Mouse (Mus musculus): ENCODE measurements around the gene Rgl1. TPM values are rescaled to one million over a fixed set of nuclear protein-coding genes. Genes with fewer than 3 reads are reported as not detected.

The Rgl1 gene
- polyA plus RNA-seq, 1 experiment from 2014 or later = 42.8 TPM

DNA sequence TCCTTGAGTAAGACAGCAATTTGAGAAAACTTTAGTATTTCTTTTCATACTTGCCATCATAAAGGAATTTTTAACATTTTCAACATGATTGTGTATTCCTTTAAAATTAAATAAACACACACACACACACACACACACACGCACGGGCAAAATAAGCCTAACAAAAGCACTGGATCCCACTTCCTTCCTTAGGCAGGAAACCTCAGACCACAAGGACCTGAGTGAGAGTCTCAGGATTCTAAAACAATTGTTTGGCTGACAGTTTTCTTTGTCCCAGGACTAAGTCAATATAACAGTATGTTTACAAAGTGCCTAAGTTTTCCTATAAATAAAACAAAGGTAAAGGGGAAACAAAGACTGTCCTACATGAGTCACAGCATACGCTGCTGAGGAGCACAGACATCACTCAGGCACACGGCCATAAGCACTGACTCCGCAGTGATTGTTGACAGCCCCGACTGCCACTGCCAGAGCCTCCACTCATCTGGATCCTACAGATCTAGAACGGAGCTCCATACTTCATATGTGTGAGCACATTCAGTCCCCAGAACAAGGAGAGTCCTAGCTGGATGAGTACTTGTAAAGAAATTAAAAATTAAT lies 180.7 kb downstream of the Rgl1 start:
- peaks cover 30% of the 10 kb centered on the region for H3K4me1 ChIP-seq

DNA sequence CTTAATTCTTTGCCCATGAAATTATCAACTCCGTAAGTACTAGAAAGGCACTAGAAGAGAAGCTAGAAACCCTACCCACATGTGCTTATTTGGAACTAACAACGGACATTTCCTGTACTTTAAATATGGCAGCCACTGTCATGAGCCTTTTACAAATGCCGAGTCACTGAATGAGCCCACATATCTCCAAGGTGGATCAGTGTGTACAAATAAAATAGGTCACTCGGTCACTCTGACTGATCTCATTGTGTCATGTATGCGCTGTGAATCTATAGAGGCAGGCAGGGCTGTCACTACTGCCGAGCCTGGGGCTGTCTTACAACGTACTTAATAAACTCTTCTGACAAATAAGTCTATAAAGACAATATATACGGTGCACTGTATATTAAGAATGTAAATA lies 181.2 kb downstream of the Rgl1 start:
- Histone ChIP-seq H3K4me2 (no peak overlapping the region), H3K36me3 (peaks cover 6% of the 10 kb centered on the region; the same call in 1 of the 2 replicates), H3K4me3 (no peak overlapping the region), H3K27ac (no peak overlapping the region), H3K4me1 (peaks cover 27% of the 10 kb centered on the region), H3K9ac (no peak overlapping the region), H3K9me3 (no peaks in the 10 kb centered on the region), H3K27me3 (no peaks in the 10 kb centered on the region)
- WGBS = 76% methylated on average over 8 of the region's 8 CpGs
- no peak for ATAC-seq (ENCODE audit: insufficient number of reproducible peaks, low FRiP score, low TSS enrichment, low read depth)

More for the DNA sequence above, 180.7 kb downstream of the Rgl1 start:
- no peak for ATAC-seq (ENCODE audit: insufficient number of reproducible peaks, low FRiP score, low TSS enrichment, low read depth)
- no peaks in the 10 kb centered on the region for H3K27me3 ChIP-seq
- no peak overlapping the region for H3K27ac ChIP-seq
- 75% methylated on average over 7 of the region's 7 CpGs for WGBS
- H3K4me3 ChIP-seq = no peak overlapping the region
- peaks cover 6% of the 10 kb centered on the region; the same call in 1 of the 2 replicates for H3K36me3 ChIP-seq
- H3K9me3 ChIP-seq = no peaks in the 10 kb centered on the region
- no peak overlapping the region for H3K9ac ChIP-seq
- no peak overlapping the region for H3K4me2 ChIP-seq

DNA sequence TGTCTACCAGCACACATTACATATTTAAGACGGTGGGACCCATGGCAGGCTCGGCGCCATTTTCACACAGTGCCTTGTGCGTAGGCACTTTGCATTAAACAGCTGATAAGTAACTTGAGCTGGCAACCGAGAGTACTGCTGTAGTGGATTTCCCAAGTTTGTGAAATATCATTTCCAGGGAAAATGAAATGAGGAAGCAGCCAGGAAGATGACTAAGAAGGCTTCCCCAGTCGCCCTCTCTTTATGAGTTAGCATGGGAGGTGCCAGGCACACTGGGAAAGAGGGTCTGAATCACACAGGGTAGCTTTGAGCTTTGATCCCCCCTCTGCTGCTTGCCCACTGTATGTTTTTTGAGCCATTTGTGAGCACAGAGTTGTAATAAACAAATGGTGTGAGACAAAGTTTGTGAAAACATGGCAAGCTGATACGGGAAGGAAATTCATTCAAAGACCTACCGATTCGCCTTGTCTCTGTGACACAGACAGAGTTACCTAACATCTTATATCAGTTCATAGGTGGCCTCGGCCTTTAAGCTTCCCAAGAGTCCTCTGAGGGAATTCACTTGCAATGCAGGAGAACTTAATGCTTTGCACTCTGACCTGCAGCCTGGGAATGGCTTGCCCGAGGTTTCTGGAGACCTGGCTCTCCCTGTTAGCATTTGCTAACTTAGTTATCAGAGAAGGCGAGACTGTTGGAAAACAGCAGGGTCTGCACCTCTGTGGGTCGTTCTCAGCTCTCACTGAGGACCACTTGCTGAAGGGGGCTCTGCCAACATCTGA lies 184.8 kb downstream of the Rgl1 start:
- H3K9ac ChIP-seq = no peak overlapping the region
- no peaks in the 10 kb centered on the region for H3K9me3 ChIP-seq
- no peak overlapping the region for H3K27ac ChIP-seq
- no peak overlapping the region for H3K4me3 ChIP-seq
- ATAC-seq (ENCODE audit: insufficient number of reproducible peaks, low FRiP score, low TSS enrichment, low read depth) = no peak
- WGBS = 59% methylated on average over 13 of the region's 13 CpGs
- H3K4me1 ChIP-seq = peaks cover 34% of the 10 kb centered on the region
- peaks cover 4% of the 10 kb centered on the region; the same call in 1 of the 2 replicates for H3K36me3 ChIP-seq
- H3K27me3 ChIP-seq = no peaks in the 10 kb centered on the region
- no peak overlapping the region for H3K4me2 ChIP-seq

- Histone ChIP-seq H3K36me3 (no peaks in the 10 kb centered on the region), H3K27ac (no peak overlapping the region), H3K4me1 (peaks cover 38% of the 10 kb centered on the region), H3K4me3 (no peak overlapping the region), H3K27me3 (no peaks in the 10 kb centered on the region), H3K9me3 (no peaks in the 10 kb centered on the region), H3K9ac (no peak overlapping the region), H3K4me2 (no peak overlapping the region)
- WGBS = 53% methylated on average over 5 of the region's 5 CpGs
- ATAC-seq (ENCODE audit: insufficient number of reproducible peaks, low FRiP score, low TSS enrichment, low read depth) = no peak
These were observed 187.2 kb downstream of the Rgl1 start for GRCm38 (mm10) chr1:152578944-152579343.

DNA sequence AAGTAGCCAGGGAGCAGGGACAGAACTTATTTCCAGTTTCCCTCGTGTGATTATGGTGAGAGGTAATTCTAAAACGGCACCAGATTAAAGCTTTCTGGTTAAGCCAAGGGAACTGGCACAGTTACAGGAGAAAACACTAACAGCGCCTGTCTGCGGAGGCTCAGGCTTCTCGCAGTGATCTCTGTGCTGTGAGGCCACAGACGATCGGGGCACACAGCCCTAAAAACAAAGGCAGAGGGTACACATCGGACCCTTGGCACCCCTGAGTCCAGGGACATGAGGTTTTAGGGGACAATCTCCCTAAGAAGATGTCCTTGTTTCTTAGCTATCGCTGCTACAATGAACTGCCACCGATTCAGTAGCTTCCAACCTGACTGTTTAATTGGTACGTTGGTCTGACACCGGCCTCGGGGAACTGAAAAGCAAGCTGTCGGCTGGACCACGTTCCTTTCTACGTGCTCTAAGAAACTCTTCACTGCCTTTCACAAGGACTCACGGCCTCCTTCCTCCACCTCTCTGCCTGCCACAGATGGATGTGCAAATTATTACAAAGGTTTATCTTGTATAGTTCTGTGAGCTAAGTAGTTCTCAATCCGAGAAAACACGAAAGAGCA lies 187.9 kb downstream of the Rgl1 start:
- ATAC-seq (ENCODE audit: insufficient number of reproducible peaks, low FRiP score, low TSS enrichment, low read depth) = no peak
- H3K27ac ChIP-seq = no peak overlapping the region; the same call in 1 of the 2 replicates
- no peaks in the 10 kb centered on the region for H3K36me3 ChIP-seq
- 44% methylated on average over 19 of the region's 19 CpGs for WGBS
- H3K9me3 ChIP-seq = no peaks in the 10 kb centered on the region
- H3K9ac ChIP-seq = no peak overlapping the region
- no peak overlapping the region for H3K4me2 ChIP-seq
- H3K4me3 ChIP-seq = no peak overlapping the region
- H3K27me3 ChIP-seq = no peaks in the 10 kb centered on the region
- peaks cover 38% of the 10 kb centered on the region for H3K4me1 ChIP-seq

- H3K9me3 ChIP-seq = no peaks in the 10 kb centered on the region
- H3K27ac ChIP-seq = no peak overlapping the region
- no peak overlapping the region for H3K4me2 ChIP-seq
- 54% methylated on average over 7 of the region's 7 CpGs for WGBS
- no peaks in the 10 kb centered on the region for H3K36me3 ChIP-seq
- H3K4me1 ChIP-seq = peaks cover 27% of the 10 kb centered on the region
- H3K4me3 ChIP-seq = no peak overlapping the region
- H3K9ac ChIP-seq = no peak overlapping the region
- ATAC-seq (ENCODE audit: insufficient number of reproducible peaks, low FRiP score, low TSS enrichment, low read depth) = no peak
- no peaks in the 10 kb centered on the region for H3K27me3 ChIP-seq
These were observed 189.5 kb downstream of the Rgl1 start for GRCm38 (mm10) chr1:152576614-152577144.

GRCm38 (mm10) chr1:152575096-152575495 lies 191.1 kb downstream of the Rgl1 start:
- Histone ChIP-seq H3K27me3 (no peaks in the 10 kb centered on the region), H3K36me3 (peaks cover 5% of the 10 kb centered on the region; the same call in 1 of the 2 replicates), H3K9me3 (no peaks in the 10 kb centered on the region), H3K27ac (no peak overlapping the region), H3K4me3 (no peak overlapping the region), H3K9ac (no peak overlapping the region), H3K4me1 (peaks cover 20% of the 10 kb centered on the region), H3K4me2 (no peak overlapping the region)
- 42% methylated on average over 5 of the region's 5 CpGs for WGBS
- no peak for ATAC-seq (ENCODE audit: insufficient number of reproducible peaks, low FRiP score, low TSS enrichment, low read depth)

DNA sequence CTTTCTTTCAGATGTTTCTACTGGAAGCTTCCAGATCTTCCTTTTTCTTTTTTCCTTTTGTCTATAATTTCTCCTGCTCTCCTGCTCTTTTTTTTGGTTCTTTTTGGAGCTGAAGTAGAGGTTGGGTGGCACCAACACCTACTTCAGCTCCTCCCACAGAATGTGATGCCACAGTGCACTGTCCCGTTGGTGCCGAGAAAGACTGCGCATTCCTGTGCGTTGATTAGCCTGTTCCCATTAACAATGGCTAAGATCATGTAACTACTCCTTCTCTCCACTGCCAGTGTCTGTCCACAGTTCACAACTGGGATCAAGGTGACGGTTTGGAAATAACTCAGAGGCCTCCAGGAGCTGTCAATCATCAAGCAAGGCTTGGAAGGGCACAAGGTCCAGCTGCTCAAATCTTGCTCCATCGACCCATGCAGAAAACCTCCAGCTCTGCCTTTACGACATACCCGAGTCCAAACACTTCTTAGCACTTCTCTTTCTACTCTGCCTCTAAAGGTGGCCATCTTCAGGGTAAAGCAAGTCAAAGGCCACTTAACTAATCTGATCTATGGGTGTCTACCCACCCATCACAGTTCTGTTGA lies 192.6 kb downstream of the Rgl1 start:
- Histone ChIP-seq H3K4me2 (no peak overlapping the region), H3K27ac (no peak overlapping the region), H3K4me1 (peaks cover 22% of the 10 kb centered on the region), H3K9me3 (no peaks in the 10 kb centered on the region), H3K36me3 (peaks cover 5% of the 10 kb centered on the region; the same call in 1 of the 2 replicates), H3K9ac (no peak overlapping the region), H3K4me3 (no peak overlapping the region), H3K27me3 (no peaks in the 10 kb centered on the region)
- 69% methylated on average over 8 of the region's 8 CpGs for WGBS
- no peak for ATAC-seq (ENCODE audit: insufficient number of reproducible peaks, low FRiP score, low TSS enrichment, low read depth)

DNA sequence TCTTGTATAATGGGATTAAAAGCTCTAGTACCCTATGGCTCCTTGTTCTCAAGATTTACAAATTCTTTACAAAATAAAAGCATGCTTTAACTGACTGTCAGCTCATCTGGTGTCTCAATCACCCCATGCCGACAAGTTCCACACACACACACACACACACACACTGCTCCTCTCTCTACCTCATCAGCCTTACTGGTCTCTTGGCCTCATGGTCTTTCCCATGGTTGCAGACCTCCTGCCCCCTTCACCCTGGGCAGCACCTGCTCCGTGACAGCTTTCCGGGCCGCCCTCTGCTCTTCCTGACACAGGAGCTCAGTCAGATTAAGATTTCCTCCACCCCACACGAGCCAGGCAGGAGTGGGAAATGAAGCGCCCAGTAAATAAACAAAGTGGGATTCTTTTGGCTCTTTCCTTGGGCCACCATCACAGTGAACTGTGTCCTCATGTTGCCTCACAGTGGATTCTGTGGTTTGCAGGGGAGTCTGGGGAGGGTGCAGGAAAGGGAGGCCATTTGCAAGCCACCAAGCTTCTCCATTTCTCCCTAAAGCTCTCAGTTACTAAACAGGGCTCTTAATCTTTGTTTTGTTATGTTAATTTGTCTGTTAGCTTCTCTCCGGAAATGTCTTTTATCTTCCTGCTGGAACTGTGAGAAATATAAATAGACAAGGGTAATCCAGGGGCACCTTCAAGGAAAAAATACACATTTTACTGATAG lies 193.2 kb downstream of the Rgl1 start:
- Histone ChIP-seq H3K9ac (no peak overlapping the region), H3K4me2 (no peak overlapping the region)
- 55% methylated on average over 7 of the region's 7 CpGs for WGBS

GRCm38 (mm10) chr1:152571340-152571739 lies 194.8 kb downstream of the Rgl1 start:
- H3K4me1 ChIP-seq = peaks cover 16% of the 10 kb centered on the region
- H3K27me3 ChIP-seq = no peaks in the 10 kb centered on the region
- no peak overlapping the region for H3K27ac ChIP-seq
- no peak overlapping the region for H3K9ac ChIP-seq
- peaks cover 5% of the 10 kb centered on the region; the same call in 1 of the 2 replicates for H3K36me3 ChIP-seq
- no peak overlapping the region for H3K4me2 ChIP-seq
- no peak for ATAC-seq (ENCODE audit: insufficient number of reproducible peaks, low FRiP score, low TSS enrichment, low read depth)
- no peaks in the 10 kb centered on the region for H3K9me3 ChIP-seq
- 91% methylated on average over 14 of the region's 14 CpGs for WGBS
- no peak overlapping the region for H3K4me3 ChIP-seq

More for the DNA sequence above, 193.2 kb downstream of the Rgl1 start:
- Histone ChIP-seq H3K4me3 (no peak overlapping the region), H3K27me3 (no peaks in the 10 kb centered on the region), H3K36me3 (peaks cover 5% of the 10 kb centered on the region; the same call in 1 of the 2 replicates), H3K9me3 (no peaks in the 10 kb centered on the region), H3K4me1 (peaks cover 17% of the 10 kb centered on the region), H3K27ac (no peak overlapping the region)
- ATAC-seq (ENCODE audit: insufficient number of reproducible peaks, low FRiP score, low TSS enrichment, low read depth) = no peak

GRCm38 (mm10) chr1:152570681-152571080 lies 195.5 kb downstream of the Rgl1 start:
- ATAC-seq (ENCODE audit: insufficient number of reproducible peaks, low FRiP score, low TSS enrichment, low read depth) = no peak

More at GRCm38 (mm10) chr1:152570681-152571080, 195.5 kb downstream of the Rgl1 start:
- no peak overlapping the region for H3K4me3 ChIP-seq
- H3K36me3 ChIP-seq = peaks cover 5% of the 10 kb centered on the region; the same call in 1 of the 2 replicates
- H3K9ac ChIP-seq = no peak overlapping the region
- no peak overlapping the region for H3K27ac ChIP-seq
- WGBS = 89% methylated on average over 9 of the region's 9 CpGs
- H3K4me2 ChIP-seq = no peak overlapping the region
- H3K27me3 ChIP-seq = no peaks in the 10 kb centered on the region
- H3K9me3 ChIP-seq = no peaks in the 10 kb centered on the region
- peaks cover 20% of the 10 kb centered on the region for H3K4me1 ChIP-seq
